Mouse (Mus musculus) bone marrow, adult 2 months (tissue): ENCODE data around the gene Gm20441.

Experiments used
- CTCF ChIP-seq: fragments of 200-500 bp; IDR thresholded peaks from 2 replicates; pipeline ENCODE4 v1.5.1; 2011; ENCODE audit warnings: low read length, control low read depth; ENCODE audit not compliant: control insufficient read depth, insufficient read depth
- POLR2A ChIP-seq: fragments of 200-500 bp; IDR thresholded peaks from 2 replicates; pipeline ENCODE4 v1.6.1; 2011; ENCODE audit warnings: low read depth, mild to moderate bottlenecking, control low read depth, low read length, borderline replicate concordance; ENCODE audit not compliant: control insufficient read depth

DNA sequence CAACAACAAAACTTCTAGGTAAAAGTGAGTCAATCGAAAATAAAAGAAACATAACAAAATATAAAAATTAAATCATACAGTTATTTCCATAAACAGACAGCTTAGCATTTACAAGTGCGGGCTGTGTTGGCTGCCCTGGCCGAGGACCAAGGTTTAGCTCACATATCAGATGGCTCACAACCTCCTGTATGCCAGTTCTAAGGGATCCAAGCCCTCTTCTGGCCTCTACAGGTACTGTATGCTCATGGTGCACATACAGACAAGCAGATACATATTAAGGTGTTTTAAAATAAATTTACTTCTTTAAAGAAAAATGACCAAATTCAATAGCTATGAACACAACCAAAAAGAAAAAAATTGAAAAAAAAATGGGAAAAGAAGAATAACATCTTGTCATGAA lies 20.4 kb downstream of the Gm20441 start:
- TF ChIP-seq CTCF (no peak), POLR2A (no peak)
